Mouse (Mus musculus): ENCODE results near the gene Ssna1. TPM values are rescaled to one million over a fixed set of nuclear protein-coding genes. Genes with fewer than 3 reads are reported as not detected.
A peak's percentile ranks its signal among the peaks of the same experiment; 100 is the strongest.

The Ssna1 gene
- polyA plus RNA-seq, 1 experiment from 2014 or later = 94.7 TPM

DNA sequence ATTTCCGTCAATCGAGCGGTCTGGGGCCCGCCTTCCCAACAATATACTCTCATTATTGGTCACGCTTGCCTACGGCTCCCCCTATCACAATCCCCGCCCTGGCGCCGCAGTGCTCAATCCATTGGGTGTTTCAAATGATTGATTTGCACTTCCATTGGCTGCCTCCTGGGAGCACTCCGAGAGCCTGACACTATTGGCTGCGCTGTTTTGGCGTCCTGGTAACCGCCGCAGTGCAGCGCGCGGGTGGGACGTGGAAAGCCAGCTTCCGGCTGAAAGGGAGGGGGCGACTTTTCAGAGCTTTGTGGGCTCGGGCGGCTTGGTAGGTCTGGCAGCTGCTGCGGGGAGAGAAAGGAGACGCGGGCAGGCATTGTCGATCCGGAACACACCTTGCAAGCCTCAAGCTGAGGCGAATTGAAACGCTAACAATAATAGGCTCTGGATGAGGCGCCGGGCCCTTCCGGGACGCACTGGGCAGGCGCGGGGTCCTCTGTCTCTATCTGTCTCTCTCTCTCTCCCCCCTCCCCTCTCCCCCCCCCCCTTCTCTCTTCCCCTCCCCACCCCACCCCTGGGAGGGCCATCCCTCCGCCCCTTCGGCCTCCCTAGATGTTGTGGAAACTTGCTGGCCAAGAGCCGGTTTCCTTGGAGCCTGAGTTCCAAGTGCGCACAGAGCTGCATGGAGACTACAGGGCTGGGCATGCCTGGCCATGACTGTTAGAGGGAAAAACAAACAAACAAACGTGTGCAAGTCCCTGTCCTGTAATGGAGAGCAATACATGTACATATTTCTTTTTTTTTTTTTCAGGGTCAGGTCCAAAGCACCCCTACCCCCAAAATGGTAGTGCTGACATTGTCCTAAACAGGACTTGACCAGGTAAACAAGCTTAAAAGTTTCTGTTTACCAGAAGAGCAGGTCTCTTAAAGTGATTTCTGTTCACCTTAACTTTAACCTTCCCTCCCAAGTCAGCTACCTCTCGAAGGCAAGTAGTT, 47.2 kb downstream of the Ssna1 start:
- peaks cover 29% of the 10 kb centered on the region for H3K4me1 ChIP-seq (ENCODE audit: control insufficient read depth, low read depth, low read length)
- WGBS (ENCODE audit: insufficient replicate concordance) = 2% methylated on average over 41 of the region's 41 CpGs

DNA sequence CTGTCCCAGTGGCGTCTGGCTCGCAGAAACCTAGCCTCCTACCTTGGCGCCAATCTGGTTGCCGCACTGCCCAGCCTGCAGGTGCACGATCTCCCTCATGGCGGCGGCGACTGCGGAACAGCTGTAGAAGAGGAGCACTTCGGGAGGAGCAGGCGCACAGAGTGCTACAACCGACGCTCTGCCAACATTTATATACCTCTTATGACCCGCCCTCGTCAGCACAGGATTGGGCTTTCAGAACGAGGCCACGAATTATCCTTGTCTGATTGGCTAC, 47.8 kb downstream of the Ssna1 start, which contains the start of gene Tubb4b:
TSS of gene Tubb4b (minus strand) at position 211 of the 274 bp plus-strand sequence.
- Histone ChIP-seq H3K36me3 (ENCODE audit: control insufficient read depth, insufficient read depth) (peaks cover 18% of the 10 kb centered on the region), H3K4me3 (ENCODE audit: low read depth, low read length) (peak within 1 kb of the TSS; percentile 81), H3K9ac (ENCODE audit: low read depth, low read length) (peak within 1 kb of the TSS; percentile 93), H3K9me3 (replicated peaks; ENCODE audit: control insufficient read depth, low read length) (no peaks in the 10 kb centered on the region), H3K4me2 (ENCODE audit: low read depth, low read length) (peak within 1 kb of the TSS; percentile 73), H3K27ac (ENCODE audit: low read length) (peak within 1 kb of the TSS; percentile 100), H3K27me3 (ENCODE audit: control insufficient read depth, insufficient read depth, low read depth, low read length) (no peaks in the 10 kb centered on the region), H3K4me1 (ENCODE audit: control insufficient read depth, low read depth, low read length) (peaks cover 29% of the 10 kb centered on the region)
- WGBS (ENCODE audit: insufficient replicate concordance) = 0% methylated on average over 17 of the region's 17 CpGs
- ATAC-seq (ENCODE audit: low read depth) = no peak

More for the DNA sequence above, 47.2 kb downstream of the Ssna1 start:
- Histone ChIP-seq H3K36me3 (ENCODE audit: control insufficient read depth, insufficient read depth) (peaks cover 18% of the 10 kb centered on the region), H3K9me3 (replicated peaks; ENCODE audit: control insufficient read depth, low read length) (no peaks in the 10 kb centered on the region), H3K27me3 (ENCODE audit: control insufficient read depth, insufficient read depth, low read depth, low read length) (no peaks in the 10 kb centered on the region), H3K4me2 (ENCODE audit: low read depth, low read length) (peak overlapping the region; percentile 73), H3K4me3 (ENCODE audit: low read depth, low read length) (peak overlapping the region; percentile 81), H3K27ac (ENCODE audit: low read length) (peak overlapping the region; percentile 99), H3K9ac (ENCODE audit: low read depth, low read length) (peak overlapping the region; percentile 83)
- ATAC-seq (ENCODE audit: low read depth) = peak; percentile 89

GRCm38 (mm10) chr2:25223681-25224491, 48.4 kb downstream of the Ssna1 start:
- H3K4me2 ChIP-seq (ENCODE audit: low read depth, low read length) = peak overlapping the region; percentile 71
- WGBS (ENCODE audit: insufficient replicate concordance) = under 1% methylated on average over 52 of the region's 53 CpGs
- peak; percentile 75 for ATAC-seq (ENCODE audit: low read depth)

GRCm38 (mm10) chr2:25221331-25221772, 50.9 kb downstream of the Ssna1 start:
- no peak for ATAC-seq (ENCODE audit: low read depth)
- H3K4me3 ChIP-seq (ENCODE audit: low read depth, low read length) = peak overlapping the region; percentile 10; the same call in 1 of the 2 replicates
- no peaks in the 10 kb centered on the region for H3K27me3 ChIP-seq (ENCODE audit: control insufficient read depth, insufficient read depth, low read depth, low read length)
- no peak overlapping the region for H3K27ac ChIP-seq (ENCODE audit: low read length)
- no peaks in the 10 kb centered on the region for H3K9me3 ChIP-seq (replicated peaks; ENCODE audit: control insufficient read depth, low read length)
- H3K9ac ChIP-seq (ENCODE audit: low read depth, low read length) = no peak overlapping the region
- H3K36me3 ChIP-seq (ENCODE audit: control insufficient read depth, insufficient read depth) = peaks cover 18% of the 10 kb centered on the region
- peaks cover 18% of the 10 kb centered on the region for H3K4me1 ChIP-seq (ENCODE audit: control insufficient read depth, low read depth, low read length)
- no peak overlapping the region for H3K4me2 ChIP-seq (ENCODE audit: low read depth, low read length)
- 67% methylated on average over 5 of the region's 5 CpGs for WGBS (ENCODE audit: insufficient replicate concordance)

More at GRCm38 (mm10) chr2:25223681-25224491, 48.4 kb downstream of the Ssna1 start:
- H3K9me3 ChIP-seq (replicated peaks; ENCODE audit: control insufficient read depth, low read length) = no peaks in the 10 kb centered on the region
- peaks cover 18% of the 10 kb centered on the region for H3K36me3 ChIP-seq (ENCODE audit: control insufficient read depth, insufficient read depth)
- peaks cover 27% of the 10 kb centered on the region for H3K4me1 ChIP-seq (ENCODE audit: control insufficient read depth, low read depth, low read length)
- peak overlapping the region; percentile 81 for H3K4me3 ChIP-seq (ENCODE audit: low read depth, low read length)
- H3K27ac ChIP-seq (ENCODE audit: low read length) = peak overlapping the region; percentile 100
- peak overlapping the region; percentile 93 for H3K9ac ChIP-seq (ENCODE audit: low read depth, low read length)
- H3K27me3 ChIP-seq (ENCODE audit: control insufficient read depth, insufficient read depth, low read depth, low read length) = no peaks in the 10 kb centered on the region

Other genes starting within 250 kb of the Ssna1 start
- gene Nsmf, start 218.1 kb downstream of the Ssna1 start, polyA plus RNA-seq (2015; fragmentation: Nextera tagmentation; extraction: Ambion mirVana) = 9.5 and 10.8 TPM in 2 replicates
- gene Entpd8, start 192.1 kb downstream of the Ssna1 start, polyA plus RNA-seq (2015; fragmentation: Nextera tagmentation; extraction: Ambion mirVana) = 5.3 and 8.0 TPM in 2 replicates
- gene Noxa1, start 177.3 kb downstream of the Ssna1 start, polyA plus RNA-seq (2015; fragmentation: Nextera tagmentation; extraction: Ambion mirVana) = 0.82 and 0.85 TPM in 2 replicates
- gene Nrarp, start 91.7 kb downstream of the Ssna1 start, polyA plus RNA-seq (2015; fragmentation: Nextera tagmentation; extraction: Ambion mirVana) = 1.1 and 1.3 TPM in 2 replicates
- gene Tor4a, start 75.6 kb downstream of the Ssna1 start, polyA plus RNA-seq (2015; fragmentation: Nextera tagmentation; extraction: Ambion mirVana) = 6.5 and 6.6 TPM in 2 replicates
- gene Nelfb, start 60.9 kb downstream of the Ssna1 start, polyA plus RNA-seq (2015; fragmentation: Nextera tagmentation; extraction: Ambion mirVana) = 33.9 and 34.9 TPM in 2 replicates
- gene Stpg3, start 57.8 kb downstream of the Ssna1 start, polyA plus RNA-seq (2015; fragmentation: Nextera tagmentation; extraction: Ambion mirVana) = not detected in 2 replicates
- not detected in 2 replicates for gene Fam166a, start 53.7 kb downstream of the Ssna1 start, polyA plus RNA-seq (2015; fragmentation: Nextera tagmentation; extraction: Ambion mirVana)
- 590 and 624 TPM in 2 replicates for gene Tubb4b, start 47.7 kb downstream of the Ssna1 start, polyA plus RNA-seq (2015; fragmentation: Nextera tagmentation; extraction: Ambion mirVana)
- 0.08 TPM in 1 of 2 replicates, not detected in the other for gene Slc34a3, start 38.1 kb downstream of the Ssna1 start, polyA plus RNA-seq (2015; fragmentation: Nextera tagmentation; extraction: Ambion mirVana)
- gene Rnf224, start 35.7 kb downstream of the Ssna1 start, polyA plus RNA-seq (2015; fragmentation: Nextera tagmentation; extraction: Ambion mirVana) = not detected in 2 replicates
- gene Rnf208, start 30.2 kb downstream of the Ssna1 start, polyA plus RNA-seq (2015; fragmentation: Nextera tagmentation; extraction: Ambion mirVana) = 0.77 TPM in 1 of 2 replicates, not detected in the other
- not detected in 2 replicates for gene Cysrt1, start 30.0 kb downstream of the Ssna1 start, polyA plus RNA-seq (2015; fragmentation: Nextera tagmentation; extraction: Ambion mirVana)
- 1.4 and 1.8 TPM in 2 replicates for gene AL732309.1, start 25.6 kb downstream of the Ssna1 start, polyA plus RNA-seq (2015; fragmentation: Nextera tagmentation; extraction: Ambion mirVana)
- gene Tmem203, start 17.0 kb downstream of the Ssna1 start, polyA plus RNA-seq (2015; fragmentation: Nextera tagmentation; extraction: Ambion mirVana) = 10.9 and 12.0 TPM in 2 replicates
- gene Tprn, start 9.8 kb downstream of the Ssna1 start, polyA plus RNA-seq (2015; fragmentation: Nextera tagmentation; extraction: Ambion mirVana) = 3.7 and 4.7 TPM in 2 replicates
- gene Anapc2, start within 50 bp of the Ssna1 start, polyA plus RNA-seq (2015; fragmentation: Nextera tagmentation; extraction: Ambion mirVana) = 40.1 and 40.5 TPM in 2 replicates
- not detected in 2 replicates for gene Tmem210, start 15.7 kb upstream of the Ssna1 start, polyA plus RNA-seq (2015; fragmentation: Nextera tagmentation; extraction: Ambion mirVana)
- not detected in 2 replicates for gene Lrrc26, start 17.5 kb upstream of the Ssna1 start, polyA plus RNA-seq (2015; fragmentation: Nextera tagmentation; extraction: Ambion mirVana)
- 0.02 TPM in 1 of 2 replicates, not detected in the other for gene Grin1, start 46.7 kb upstream of the Ssna1 start, polyA plus RNA-seq (2015; fragmentation: Nextera tagmentation; extraction: Ambion mirVana)
- gene Man1b1, start 59.9 kb upstream of the Ssna1 start, polyA plus RNA-seq (2015; fragmentation: Nextera tagmentation; extraction: Ambion mirVana) = 15.3 and 17.2 TPM in 2 replicates
- 10.8 and 11.5 TPM in 2 replicates for gene Dpp7, start 83.9 kb upstream of the Ssna1 start, polyA plus RNA-seq (2015; fragmentation: Nextera tagmentation; extraction: Ambion mirVana)
- 12.6 and 14.0 TPM in 2 replicates for gene Uap1l1, start 93.2 kb upstream of the Ssna1 start, polyA plus RNA-seq (2015; fragmentation: Nextera tagmentation; extraction: Ambion mirVana)
- 14.7 and 16.2 TPM in 2 replicates for gene Sapcd2, start 99.9 kb upstream of the Ssna1 start, polyA plus RNA-seq (2015; fragmentation: Nextera tagmentation; extraction: Ambion mirVana)
- gene Entpd2, start 123.4 kb upstream of the Ssna1 start, polyA plus RNA-seq (2015; fragmentation: Nextera tagmentation; extraction: Ambion mirVana) = 0.54 and 1.0 TPM in 2 replicates
- gene Npdc1, start 126.9 kb upstream of the Ssna1 start, polyA plus RNA-seq (2015; fragmentation: Nextera tagmentation; extraction: Ambion mirVana) = 4.7 and 4.8 TPM in 2 replicates
- gene Fut7, start 150.8 kb upstream of the Ssna1 start, polyA plus RNA-seq (2015; fragmentation: Nextera tagmentation; extraction: Ambion mirVana) = 0.96 and 1.2 TPM in 2 replicates
- gene Abca2, start 156.3 kb upstream of the Ssna1 start, polyA plus RNA-seq (2015; fragmentation: Nextera tagmentation; extraction: Ambion mirVana) = 1.3 and 1.8 TPM in 2 replicates
- gene Clic3, start 184.4 kb upstream of the Ssna1 start, polyA plus RNA-seq (2015; fragmentation: Nextera tagmentation; extraction: Ambion mirVana) = 0.54 and 0.63 TPM in 2 replicates
- 10.1 TPM in 2 replicates for gene Paxx, start 188.7 kb upstream of the Ssna1 start, polyA plus RNA-seq (2015; fragmentation: Nextera tagmentation; extraction: Ambion mirVana)
- 0.35 and 0.71 TPM in 2 replicates for gene Ptgds, start 197.6 kb upstream of the Ssna1 start, polyA plus RNA-seq (2015; fragmentation: Nextera tagmentation; extraction: Ambion mirVana)
- gene Lcn12, start 221.5 kb upstream of the Ssna1 start, polyA plus RNA-seq (2015; fragmentation: Nextera tagmentation; extraction: Ambion mirVana) = not detected in 2 replicates
- gene Fbxw5, start 228.3 kb upstream of the Ssna1 start, polyA plus RNA-seq (2015; fragmentation: Nextera tagmentation; extraction: Ambion mirVana) = 23.8 and 24.7 TPM in 2 replicates
- gene C8g, start 229.3 kb upstream of the Ssna1 start, polyA plus RNA-seq (2015; fragmentation: Nextera tagmentation; extraction: Ambion mirVana) = 90.7 and 105 TPM in 2 replicates